Mouse (Mus musculus): ENCODE data around the gene Chst3. TPM values are rescaled to one million over a fixed set of nuclear protein-coding genes. Genes with fewer than 3 reads are reported as not detected.

Chst3 gene
- polyA plus RNA-seq (2012; rRNA removed): 1.3 and 1.4 TPM in 2 replicates

DNA sequence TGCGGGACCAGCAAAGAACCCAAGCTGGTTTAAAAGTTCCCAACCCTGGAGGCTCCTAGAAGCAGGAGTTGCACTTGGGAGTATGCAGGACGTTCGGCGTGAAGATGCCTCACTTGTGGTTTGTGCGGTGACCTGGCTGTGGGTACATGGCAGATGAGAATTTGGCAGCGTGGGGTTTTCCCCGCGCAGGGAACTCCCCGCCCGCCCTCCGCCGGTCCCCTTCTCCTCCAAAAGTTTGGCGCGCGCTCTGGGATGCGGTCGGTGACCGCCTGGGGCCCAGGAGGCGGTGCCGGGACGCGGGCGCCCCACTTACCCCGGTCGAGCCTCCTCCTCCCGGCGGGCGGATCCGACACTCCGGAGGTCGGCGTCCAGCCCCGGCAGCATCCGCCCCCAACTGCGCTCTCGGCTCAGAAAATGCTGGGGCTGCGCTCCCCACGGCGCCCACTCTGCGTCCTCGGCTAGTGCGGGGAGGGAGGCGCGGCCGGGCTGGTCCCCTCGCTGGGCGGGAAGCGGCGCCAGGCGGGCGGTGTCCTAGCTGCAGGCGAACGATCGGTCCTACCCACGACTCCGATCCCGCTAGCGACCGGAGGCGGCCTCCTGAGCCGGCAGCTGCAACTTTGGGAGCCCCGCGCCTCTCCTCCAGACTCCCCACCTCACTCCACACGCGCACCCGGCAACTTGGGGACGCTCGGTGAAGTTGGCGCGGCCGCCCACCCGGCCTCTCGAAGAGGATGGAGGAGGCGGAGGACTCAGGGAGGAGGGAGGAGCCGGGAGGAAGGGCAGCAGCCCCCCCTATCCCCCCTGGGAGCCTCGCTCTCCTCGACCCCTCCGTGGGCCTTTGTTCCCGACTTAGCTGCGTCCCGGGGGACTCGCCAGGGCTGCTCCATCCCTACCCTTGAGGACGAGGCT, at the start of gene Chst3:
Gene Chst3 (minus strand): TSS at position 670 of the 909 bp plus-strand sequence.

Other genes starting within 250 kb of the Chst3 start
- gene Ascc1, start 216.5 kb downstream of the Chst3 start, polyA plus RNA-seq (2012; rRNA removed): 11.7 and 12.3 TPM in 2 replicates
- 25.9 and 29.4 TPM in 2 replicates for gene Anapc16, start 216.1 kb downstream of the Chst3 start, polyA plus RNA-seq (2012; rRNA removed)
- 0.14 and 0.19 TPM in 2 replicates for gene Spock2, start 113.0 kb downstream of the Chst3 start, polyA plus RNA-seq (2012; rRNA removed)
- gene Psap, start 58.4 kb upstream of the Chst3 start, polyA plus RNA-seq (2012; rRNA removed): 296 and 307 TPM in 2 replicates
- 25.9 and 28.9 TPM in 2 replicates for gene Vsir, start 127.6 kb upstream of the Chst3 start, polyA plus RNA-seq (2012; rRNA removed)
- 0.19 TPM in 1 of 2 replicates, not detected in the other for gene Gm17455, start 180.5 kb upstream of the Chst3 start, polyA plus RNA-seq (2012; rRNA removed)

Measured in liver, embryonic 18 days (tissue).